Mouse (Mus musculus) retina, postnatal 7 days (tissue): Measurements from ENCODE around the gene Eif3m.

ENCODE experiments used
- DNase-seq: peaks from one replicate; pipeline ENCODE4 v3.0.0-alpha.2; 2012; ENCODE audit warnings: low read depth, low spot score

Gene Eif3m

GRCm38 (mm10) chr2:105016192-105016966, 501 bp downstream of the Eif3m start:
- peak; percentile 1 for DNase-seq

GRCm38 (mm10) chr2:105007236-105007635, 9.6 kb downstream of the Eif3m start:
- DNase-seq: no peak

- DNase-seq: no peak
Measured at GRCm38 (mm10) chr2:104996201-104996600, 20.7 kb downstream of the Eif3m start.

GRCm38 (mm10) chr2:104994436-104994835, 22.4 kb downstream of the Eif3m start:
- DNase-seq: no peak

GRCm38 (mm10) chr2:104988974-104989373, 27.9 kb downstream of the Eif3m start:
- no peak for DNase-seq

- DNase-seq: no peak
Measured at GRCm38 (mm10) chr2:104985796-104986195, 31.1 kb downstream of the Eif3m start.

- DNase-seq: no peak
Measured at GRCm38 (mm10) chr2:104981712-104982111, 35.2 kb downstream of the Eif3m start.

- no peak for DNase-seq
Measured at GRCm38 (mm10) chr2:104964492-104964891, 52.4 kb downstream of the Eif3m start.
